Mouse (Mus musculus): Measurements from ENCODE around the gene Ranbp3l. TPM values are rescaled to one million over a fixed set of nuclear protein-coding genes. Genes with fewer than 3 reads are reported as not detected.

Gene Ranbp3l
- polyA plus RNA-seq, 1 experiment from 2014 or later: 7.6 TPM

- WGBS: 81% methylated on average over 3 of the region's 3 CpGs
These were observed 143.9 kb downstream of the Ranbp3l start for GRCm38 (mm10) chr15:9111648-9112047.

GRCm38 (mm10) chr15:9113556-9113955, 145.8 kb downstream of the Ranbp3l start:
- Histone ChIP-seq H3K27ac (replicated peaks) (no peak overlapping the region), H3K27me3 (no peaks in the 10 kb centered on the region), H3K36me3 (peaks cover 66% of the 10 kb centered on the region), H3K4me2 (no peak overlapping the region), H3K4me1 (replicated peaks) (no peaks in the 10 kb centered on the region), H3K9me3 (no peaks in the 10 kb centered on the region), H3K9ac (no peak overlapping the region), H3K4me3 (no peak overlapping the region)
- ATAC-seq (ENCODE audit: low read depth): no peak
- 87% methylated on average over 9 of the region's 9 CpGs for WGBS

More at GRCm38 (mm10) chr15:9111648-9112047, 143.9 kb downstream of the Ranbp3l start:
- no peaks in the 10 kb centered on the region for H3K4me1 ChIP-seq (replicated peaks)
- H3K4me3 ChIP-seq: no peak overlapping the region
- H3K27ac ChIP-seq (replicated peaks): no peak overlapping the region
- H3K9me3 ChIP-seq: no peaks in the 10 kb centered on the region
- no peaks in the 10 kb centered on the region for H3K27me3 ChIP-seq
- H3K9ac ChIP-seq: no peak overlapping the region
- ATAC-seq (ENCODE audit: low read depth): no peak
- no peak overlapping the region for H3K4me2 ChIP-seq
- H3K36me3 ChIP-seq: peaks cover 61% of the 10 kb centered on the region

- Histone ChIP-seq H3K9ac (no peak overlapping the region), H3K36me3 (peaks cover 70% of the 10 kb centered on the region), H3K4me1 (replicated peaks) (no peaks in the 10 kb centered on the region), H3K9me3 (no peaks in the 10 kb centered on the region), H3K4me2 (no peak overlapping the region), H3K27me3 (no peaks in the 10 kb centered on the region), H3K27ac (replicated peaks) (no peak overlapping the region), H3K4me3 (no peak overlapping the region)
- no peak for ATAC-seq (ENCODE audit: low read depth)
- 90% methylated on average over 4 of the region's 4 CpGs for WGBS
These were observed 146.4 kb downstream of the Ranbp3l start for GRCm38 (mm10) chr15:9114131-9114530.

- Histone ChIP-seq H3K27me3 (no peaks in the 10 kb centered on the region), H3K27ac (replicated peaks) (no peak overlapping the region), H3K4me1 (replicated peaks) (no peaks in the 10 kb centered on the region), H3K9ac (no peak overlapping the region), H3K9me3 (no peaks in the 10 kb centered on the region), H3K4me2 (no peak overlapping the region), H3K4me3 (no peak overlapping the region), H3K36me3 (peaks cover 73% of the 10 kb centered on the region)
- no peak for ATAC-seq (ENCODE audit: low read depth)
- WGBS: 85% methylated on average over 5 of the region's 5 CpGs
These were observed 146.8 kb downstream of the Ranbp3l start for GRCm38 (mm10) chr15:9114599-9114998.

Other genes with a start within 250 kb of the Ranbp3l start
- gene Nadk2, start 103.3 kb downstream of the Ranbp3l start, polyA plus RNA-seq (2015; fragmentation: Nextera tagmentation; extraction: Ambion mirVana): 28.4 and 34.4 TPM in 2 replicates
- 3.2 and 4.4 TPM in 2 replicates for gene Lmbrd2, start 172.6 kb downstream of the Ranbp3l start, polyA plus RNA-seq (2015; fragmentation: Nextera tagmentation; extraction: Ambion mirVana)
- 22.4 and 25.7 TPM in 2 replicates for gene Skp2, start 187.5 kb downstream of the Ranbp3l start, polyA plus RNA-seq (2015; fragmentation: Nextera tagmentation; extraction: Ambion mirVana)